Mouse (Mus musculus): ENCODE results near the gene Lmx1b.

DNA sequence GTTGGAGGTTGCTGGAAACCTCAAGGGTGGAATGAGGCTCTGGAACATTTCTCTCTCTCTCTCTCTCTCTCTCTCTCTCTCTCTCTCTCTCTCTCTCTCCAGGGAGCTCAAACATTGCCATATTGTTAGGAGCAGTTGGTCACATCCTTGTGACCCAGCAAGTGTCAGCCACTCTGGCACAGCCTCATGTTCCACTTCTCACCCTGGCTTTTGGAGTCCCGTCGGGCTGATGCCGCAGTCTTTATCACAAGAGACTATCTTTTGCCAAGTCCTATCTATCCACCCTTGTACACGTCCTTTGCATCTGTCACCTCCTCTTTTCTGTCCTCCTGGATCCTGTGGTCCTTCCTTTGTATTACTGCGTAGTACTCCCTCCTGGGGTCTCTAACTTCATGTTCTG is 94.3 kb downstream of the Lmx1b start:
- no peak for TF ChIP-seq EP300 (optimal IDR thresholded peaks at IDR 0.05)
- TF ChIP-seq CTCF (IDR thresholded peaks at IDR 0.05; ENCODE audit: low read depth): no peak

Data from stomach, postnatal 0 days (tissue).